Comparison of ENCODE assay signal across 10 mouse cellular contexts in the genomic region with DNA sequence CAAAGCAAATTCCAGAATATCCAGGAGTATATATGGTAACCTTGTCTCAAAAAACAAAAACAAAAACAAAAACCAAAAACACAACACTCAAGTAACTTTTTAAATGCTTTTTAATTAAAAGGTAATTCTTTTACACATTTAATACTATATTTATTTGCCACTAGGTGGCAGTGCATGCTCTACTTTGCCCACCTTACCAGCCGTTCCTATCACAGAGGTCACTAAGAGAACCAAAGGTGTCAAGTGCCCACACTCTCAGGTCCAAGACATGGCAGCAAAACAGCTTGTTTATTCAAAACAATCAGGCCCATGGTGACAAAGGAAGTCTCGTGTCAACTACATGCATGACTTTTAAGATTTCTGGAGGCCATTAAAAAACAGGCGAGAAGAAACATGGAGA. TPM values are rescaled to one million over a fixed set of nuclear protein-coding genes. Genes with fewer than 3 reads are reported as not detected.
DNase-seq lines count a peak whose midpoint lies in the region; ATAC-seq and TF ChIP-seq lines count a peak whose summit lies in the region.
"Had no signal": no experiment of that assay in that cellular context is flagged by ENCODE, and none has a peak within 500 bp of the region (broad histone marks: within the 10 kb centered on the region; RNA-seq: fewer than 3 reads in every experiment).

No protein-coding gene starts in this region.

- peak overlapping the region; percentile 87 for H3K27ac ChIP-seq in heart, adult 2 months
- H3K27ac ChIP-seq in intestine, embryonic 16.5 days (ENCODE audit: low read length), result peak overlapping the region; percentile 72; the same call in 1 of the 2 replicates
- H3K27ac ChIP-seq: heart, embryonic 13.5 days had no signal

- peak; percentile 62 for ATAC-seq in intestine, embryonic 16.5 days

- 24% methylated on average over 3 of the region's 3 CpGs for WGBS in heart, adult 2 months
- whole genome bisulfite sequencing in intestine, embryonic 16.5 days, result 36% methylated on average over 3 of the region's 3 CpGs

- H3K4me2 ChIP-seq in intestine, embryonic 16.5 days (ENCODE audit: low read depth, low read length), result no peak overlapping the region
- H3K4me2 ChIP-seq: heart, embryonic 13.5 days; stomach, embryonic 15.5 days had no signal

- peaks cover 4% of the 10 kb centered on the region; the same call in 1 of the 2 replicates for H3K36me3 ChIP-seq in heart, adult 2 months (ENCODE audit: control insufficient read depth, insufficient read depth, low read length)
- H3K36me3 ChIP-seq in intestine, embryonic 16.5 days (ENCODE audit: control insufficient read depth, insufficient read depth, low read length), result no peaks in the 10 kb centered on the region
- H3K36me3 ChIP-seq: heart, embryonic 13.5 days; stomach, embryonic 15.5 days had no signal

- peaks cover 6% of the 10 kb centered on the region; the same call in 1 of the 2 replicates for H3K4me1 ChIP-seq in heart, adult 2 months (ENCODE audit: control insufficient read depth, insufficient read depth, low read length)
- peaks cover 4% of the 10 kb centered on the region; the same call in 1 of the 2 replicates for H3K4me1 ChIP-seq in intestine, embryonic 16.5 days (ENCODE audit: control insufficient read depth, insufficient read depth, low read length)

- H3K9me3 ChIP-seq in intestine, embryonic 16.5 days (ENCODE audit: control insufficient read depth, low read length), result no peaks in the 10 kb centered on the region
- H3K9me3 ChIP-seq: heart, embryonic 13.5 days; stomach, embryonic 15.5 days had no signal

- H3K4me3 ChIP-seq in heart, adult 2 months, result no peak overlapping the region
- no peak overlapping the region for H3K4me3 ChIP-seq in intestine, embryonic 16.5 days (ENCODE audit: low read length)
- H3K4me3 ChIP-seq: heart, embryonic 13.5 days; stomach, embryonic 15.5 days had no signal

- no peak for DNase-seq in heart, adult 2 months
- no peak for DNase-seq in heart, adult 9 months (ENCODE audit: low spot score in 2 of 2)
- DNase-seq in A20 (ENCODE audit: low read depth, low spot score), result peak; percentile 56
- peak; percentile 59 for DNase-seq in ZHBTc4 (ENCODE audit: low read depth, low spot score)
- no peak for DNase-seq in testis, postnatal 10 days (ENCODE audit: low spot score)
- no peak for DNase-seq in right cerebral cortex, postnatal 10 days (ENCODE audit: low spot score in 2 of 2)
- DNase-seq in adrenal gland, postnatal 25 days, result no peak

- TF ChIP-seq EP300 in heart, adult 2 months (IDR thresholded peaks at IDR 0.05; ENCODE audit: insufficient read depth, low read depth, low read length), result 0 out of 2 replicates have a peak, but pooled peaks have one; percentile 12

- no peak overlapping the region for H3K9ac ChIP-seq in heart, adult 2 months (ENCODE audit: low read depth, low read length)
- H3K9ac ChIP-seq in intestine, embryonic 16.5 days (ENCODE audit: low read depth, low read length), result no peak overlapping the region
- H3K9ac ChIP-seq: heart, embryonic 13.5 days; stomach, embryonic 15.5 days had no signal

- TF ChIP-seq POLR2A in heart, adult 2 months (IDR thresholded peaks at IDR 0.05; ENCODE audit: insufficient read depth, low read depth, low read length), result no peak

- intact Hi-C loops in heart, adult 2 months (cut with DNase I), result loop anchor here (1.0 to 2.0 kb wide), 4 partner anchors 20 to 376 kb away; no protein-coding TSS in a partner anchor

- no peaks in the 10 kb centered on the region for H3K27me3 ChIP-seq in heart, adult 2 months (ENCODE audit: control insufficient read depth, insufficient read depth, low read length)
- no peaks in the 10 kb centered on the region for H3K27me3 ChIP-seq in intestine, embryonic 16.5 days (replicated peaks; ENCODE audit: control insufficient read depth, insufficient read depth, low read length)
- H3K27me3 ChIP-seq: heart, embryonic 13.5 days; stomach, embryonic 15.5 days had no signal

- no peaks in the 10 kb centered on the region for H3K79me2 ChIP-seq in heart, adult 2 months (replicated peaks; ENCODE audit: control insufficient read depth, insufficient read depth, low read length)

- TF ChIP-seq CTCF in heart, adult 2 months (IDR thresholded peaks at IDR 0.05), result peak; percentile 77

RNA-seq across cellular contexts. Expression of a gene that starts 24.2 kb away (rescaled TPM):
- 100 to 1,000 TPM; 783 to 919 TPM for total RNA-seq in heart, adult 2 months (2021)
- 468 and 899 TPM in 2 replicates for polyA plus RNA-seq in heart, adult 2 months (2012; rRNA removed)
- polyA plus RNA-seq in intestine, embryonic 16.5 days (2015; fragmentation: Nextera tagmentation; extraction: Ambion mirVana), result 24.8 and 30.4 TPM in 2 replicates
- 196 and 358 TPM in 2 replicates for total RNA-seq in adrenal gland, postnatal 25 days (2021)

Comparison
In these comparisons a context has a peak if more than half of its experiments do, and no peak if none do; other contexts are left out.
1. DNase-seq: peak in A20 (single experiment) and ZHBTc4 (single experiment); none in heart, adult 2 months (0 of 2), heart, adult 9 months (0 of 2), testis, postnatal 10 days (single experiment), right cerebral cortex, postnatal 10 days (0 of 2) and adrenal gland, postnatal 25 days (single experiment).